Mouse (Mus musculus) intestine, postnatal 0 days (tissue): ENCODE data around the gene Ndufaf2. TPM values are rescaled to one million over a fixed set of nuclear protein-coding genes. Genes with fewer than 3 reads are reported as not detected.

Source experiments
- ATAC-seq: fragments of 200-750 bp; cut with Nextera tagmentation; 2 replicates; pipeline ENCODE4 v1.8.0; 2017; ENCODE audit warnings: mild to moderate bottlenecking, moderate TSS enrichment, moderate library complexity
- H3K27ac ChIP-seq: fragments of 300-500 bp; sonication (generic); 2 replicates; pipeline ENCODE4 v1.5.1; 2014; ENCODE audit warnings: mild to moderate bottlenecking, low read depth, low read length, moderate library complexity
- H3K27me3 ChIP-seq: fragments of 300-500 bp; sonication (generic); replicated peaks from 2 replicates; pipeline ENCODE4 v1.6.1; 2014; ENCODE audit warnings: low read length, mixed read lengths; ENCODE audit not compliant: control insufficient read depth, insufficient read depth
- H3K36me3 ChIP-seq: fragments of 300-500 bp; sonication (generic); 2 replicates; pipeline ENCODE4 v1.6.1; 2014; ENCODE audit warnings: mild to moderate bottlenecking, moderate library complexity; ENCODE audit not compliant: control insufficient read depth, insufficient read depth
- H3K4me1 ChIP-seq: fragments of 300-500 bp; sonication (generic); replicated peaks from 2 replicates; pipeline ENCODE4 v1.6.1; 2014; ENCODE audit warnings: antibody characterized with exemption, low read length, mixed read lengths; ENCODE audit not compliant: control insufficient read depth, insufficient read depth
- H3K4me2 ChIP-seq: fragments of 300-500 bp; sonication (generic); replicated peaks from 2 replicates; pipeline ENCODE4 v1.6.1; 2014; ENCODE audit warnings: low read depth, mild to moderate bottlenecking, moderate library complexity
- H3K4me3 ChIP-seq: fragments of 300-500 bp; sonication (generic); 2 replicates; pipeline ENCODE4 v1.5.1; 2014; ENCODE audit warnings: low read depth, low read length
- H3K9ac ChIP-seq: fragments of 300-500 bp; sonication (generic); 2 replicates; pipeline ENCODE4 v1.6.1; 2014; ENCODE audit warnings: mild to moderate bottlenecking, low read depth, low read length
- H3K9me3 ChIP-seq: fragments of 300-500 bp; sonication (generic); 2 replicates; pipeline ENCODE4 v1.6.1; 2016; ENCODE audit warnings: mixed run types; ENCODE audit not compliant: control insufficient read depth
- CTCF ChIP-seq: sonication (generic); IDR thresholded peaks from 2 replicates; pipeline ENCODE4 v1.5.1; 2016; ENCODE audit warnings: low read depth, mild to moderate bottlenecking, control low read depth, antibody characterized with exemption, moderate library complexity
- WGBS: fragments of 180-500 bp; shearing (Covaris S2); extraction: QIAGEN DNeasy Blood & Tissue Kit; methylation state at CpG from one replicate; pipeline ENCODE4 v1.1.7; 2014; 5-methylcytosine and 5-hydroxymethylcytosine counted together
- polyA plus RNA-seq: library from polyadenylated mRNA; unstranded; fragments of >200 nt; fragmentation: Nextera tagmentation; extraction: Ambion mirVana; gene quantifications from 2 replicates; pipeline ENCODE4 v1.2.1, GENCODE M21; 2015

Gene Ndufaf2
- polyA plus RNA-seq, 1 experiment from 2014 or later: 39.2 TPM

GRCm38 (mm10) chr13:107984186-107984585 is 174.2 kb downstream of the Ndufaf2 start:
- no peak overlapping the region for H3K4me3 ChIP-seq
- H3K4me1 ChIP-seq: no peaks in the 10 kb centered on the region
- no peak overlapping the region for H3K9ac ChIP-seq
- no peaks in the 10 kb centered on the region for H3K36me3 ChIP-seq
- H3K27ac ChIP-seq: no peak overlapping the region
- no peak overlapping the region for H3K4me2 ChIP-seq
- H3K27me3 ChIP-seq: no peaks in the 10 kb centered on the region
- H3K9me3 ChIP-seq: no peaks in the 10 kb centered on the region
- TF ChIP-seq CTCF: no peak
- 86% methylated on average over 5 of the region's 5 CpGs for WGBS
- no peak for ATAC-seq

- no peaks in the 10 kb centered on the region for H3K36me3 ChIP-seq
- H3K27ac ChIP-seq: no peak overlapping the region
- no peaks in the 10 kb centered on the region for H3K4me1 ChIP-seq
- TF ChIP-seq CTCF: peak; percentile 41
- H3K9ac ChIP-seq: no peak overlapping the region
- no peaks in the 10 kb centered on the region for H3K9me3 ChIP-seq
- ATAC-seq: peak; percentile 68
- WGBS: 72% methylated on average over 6 of the region's 6 CpGs
- H3K27me3 ChIP-seq: no peaks in the 10 kb centered on the region
- H3K4me3 ChIP-seq: no peak overlapping the region
- no peak overlapping the region for H3K4me2 ChIP-seq
Measured at GRCm38 (mm10) chr13:107983231-107983847, 175.1 kb downstream of the Ndufaf2 start.

- Histone ChIP-seq H3K9ac (no peak overlapping the region), H3K4me3 (no peak overlapping the region), H3K4me1 (no peaks in the 10 kb centered on the region), H3K36me3 (no peaks in the 10 kb centered on the region), H3K4me2 (no peak overlapping the region), H3K9me3 (no peaks in the 10 kb centered on the region), H3K27ac (no peak overlapping the region), H3K27me3 (no peaks in the 10 kb centered on the region)
- ATAC-seq: no peak
- TF ChIP-seq CTCF: no peak
- WGBS: 98% methylated on average over 6 of the region's 6 CpGs
Measured at GRCm38 (mm10) chr13:107979461-107979860, 179.0 kb downstream of the Ndufaf2 start.

- Histone ChIP-seq H3K4me1 (no peaks in the 10 kb centered on the region), H3K9ac (no peak overlapping the region), H3K4me2 (no peak overlapping the region), H3K4me3 (no peak overlapping the region), H3K27ac (no peak overlapping the region), H3K9me3 (no peaks in the 10 kb centered on the region), H3K36me3 (no peaks in the 10 kb centered on the region), H3K27me3 (no peaks in the 10 kb centered on the region)
- WGBS: 83% methylated on average over 16 of the region's 16 CpGs
- ATAC-seq: no peak
- no peak for TF ChIP-seq CTCF
Measured at GRCm38 (mm10) chr13:107976886-107977656, 181.4 kb downstream of the Ndufaf2 start.

GRCm38 (mm10) chr13:107972451-107972850 is 186.0 kb downstream of the Ndufaf2 start:
- Histone ChIP-seq H3K4me3 (no peak overlapping the region), H3K9ac (no peak overlapping the region), H3K4me1 (no peaks in the 10 kb centered on the region), H3K9me3 (no peaks in the 10 kb centered on the region), H3K36me3 (no peaks in the 10 kb centered on the region), H3K27me3 (no peaks in the 10 kb centered on the region), H3K4me2 (no peak overlapping the region), H3K27ac (no peak overlapping the region)
- ATAC-seq: no peak
- 70% methylated on average over 4 of the region's 4 CpGs for WGBS
- TF ChIP-seq CTCF: no peak

GRCm38 (mm10) chr13:107971868-107972267 is 186.6 kb downstream of the Ndufaf2 start:
- Histone ChIP-seq H3K4me1 (no peaks in the 10 kb centered on the region), H3K9me3 (no peaks in the 10 kb centered on the region), H3K9ac (no peak overlapping the region), H3K27me3 (no peaks in the 10 kb centered on the region), H3K27ac (no peak overlapping the region), H3K4me3 (no peak overlapping the region), H3K36me3 (no peaks in the 10 kb centered on the region), H3K4me2 (no peak overlapping the region)
- ATAC-seq: no peak
- 89% methylated on average over 7 of the region's 7 CpGs for WGBS
- TF ChIP-seq CTCF: no peak
